Mouse (Mus musculus) thymus, adult 2 months (tissue): ENCODE data around the gene Tnpo2. TPM values are rescaled to one million over a fixed set of nuclear protein-coding genes. Genes with fewer than 3 reads are reported as not detected.

ENCODE experiments used
- DNase-seq: peaks from one replicate; pipeline ENCODE4 v3.0.0; 2021
- H3K27ac ChIP-seq: fragments of 200-500 bp; 2 replicates; pipeline ENCODE4 v1.5.1; 2012; ENCODE audit warnings: low read length, control low read depth; ENCODE audit not compliant: control insufficient read depth, insufficient read depth
- H3K27me3 ChIP-seq: fragments of 200-500 bp; 2 replicates; pipeline ENCODE4 v1.6.1; 2012; ENCODE audit warnings: mild to moderate bottlenecking, low read length, moderate library complexity, mixed read lengths; ENCODE audit not compliant: control insufficient read depth, insufficient read depth
- H3K36me3 ChIP-seq: fragments of 200-500 bp; 2 replicates; pipeline ENCODE4 v1.6.1; 2012; ENCODE audit warnings: mild to moderate bottlenecking, low read length, moderate library complexity; ENCODE audit not compliant: control insufficient read depth, insufficient read depth
- H3K4me1 ChIP-seq: fragments of 200-500 bp; replicated peaks from 2 replicates; pipeline ENCODE4 v1.6.1; 2012; ENCODE audit warnings: low read length; ENCODE audit not compliant: control insufficient read depth, insufficient read depth
- H3K4me3 ChIP-seq: fragments of 200-500 bp; 2 replicates; pipeline ENCODE4 v1.5.1; 2012; ENCODE audit warnings: mild to moderate bottlenecking, low read length, control low read depth, moderate library complexity; ENCODE audit not compliant: control insufficient read depth, insufficient read depth
- CTCF ChIP-seq: fragments of 200-500 bp; IDR thresholded peaks from 2 replicates; pipeline ENCODE4 v1.5.1; 2012; ENCODE audit warnings: mild to moderate bottlenecking, control low read depth, low read length, moderate library complexity, borderline replicate concordance; ENCODE audit not compliant: control insufficient read depth, poor library complexity, insufficient read depth; ENCODE audit errors: extremely low read depth
- POLR2A ChIP-seq: fragments of 200-500 bp; IDR thresholded peaks from 2 replicates; pipeline ENCODE4 v1.6.1; 2012; ENCODE audit warnings: mild to moderate bottlenecking, low read length, control low read depth, moderate library complexity; ENCODE audit not compliant: control insufficient read depth, poor library complexity, insufficient read depth; ENCODE audit errors: extremely low read depth
- WGBS: fragments of 180-500 bp; shearing (Covaris S2); methylation state at CpG from one replicate; pipeline ENCODE4 v1.1.7; 2018; 5-methylcytosine and 5-hydroxymethylcytosine counted together
- polyA plus RNA-seq: library from polyadenylated mRNA; depleted of rRNA; stranded (reverse); fragments of >200 nt; gene quantifications from 2 replicates; pipeline ENCODE4 v1.2.3, GENCODE M21; 2012

The Tnpo2 gene
- polyA plus RNA-seq, 1 experiment = 138 TPM

- TF ChIP-seq CTCF (no peak), POLR2A (no peak)
- Histone ChIP-seq H3K27me3 (no peaks in the 10 kb centered on the region), H3K36me3 (peaks cover 29% of the 10 kb centered on the region), H3K4me3 (no peak overlapping the region), H3K27ac (no peak overlapping the region), H3K4me1 (peaks cover 8% of the 10 kb centered on the region)
- no peak for DNase-seq
- WGBS = 91% methylated on average over 1 of the region's 1 CpGs
Measured at GRCm38 (mm10) chr8:85033867-85034266, 2.8 kb upstream of the Tnpo2 start.

DNA sequence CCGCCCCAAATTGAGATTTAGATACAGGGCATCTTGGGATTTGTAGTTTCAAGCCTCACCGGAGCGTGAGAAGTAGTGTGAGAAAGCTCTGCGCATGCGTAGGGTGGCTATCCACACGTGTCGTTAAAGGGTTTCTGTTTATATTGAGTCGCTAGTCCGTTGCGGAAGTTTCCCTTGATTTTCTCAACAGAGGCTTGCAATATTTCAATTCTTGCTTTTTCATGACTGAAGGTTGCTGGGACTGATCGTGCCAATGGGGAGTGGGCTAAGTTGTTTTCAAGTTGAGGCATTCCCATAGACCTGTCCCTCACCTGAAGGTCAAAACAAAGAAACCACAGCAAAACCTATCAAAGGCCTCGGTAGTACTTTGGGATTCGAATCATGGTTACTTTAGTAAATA, 2.0 kb upstream of the Tnpo2 start:
- TF ChIP-seq POLR2A = no peak
- TF ChIP-seq CTCF = no peak
- Histone ChIP-seq H3K4me1 (peaks cover 8% of the 10 kb centered on the region), H3K27ac (no peak overlapping the region), H3K36me3 (peaks cover 25% of the 10 kb centered on the region), H3K27me3 (no peaks in the 10 kb centered on the region), H3K4me3 (no peak overlapping the region; the same call in 1 of the 2 replicates)
- DNase-seq = peak; percentile 78
- WGBS = 2% methylated on average over 13 of the region's 13 CpGs

GRCm38 (mm10) chr8:85035165-85035727, 1.5 kb upstream of the Tnpo2 start:
- DNase-seq = no peak
- no peak overlapping the region; the same call in 1 of the 2 replicates for H3K27ac ChIP-seq
- peaks cover 8% of the 10 kb centered on the region for H3K4me1 ChIP-seq
- no peaks in the 10 kb centered on the region for H3K27me3 ChIP-seq
- H3K36me3 ChIP-seq = peaks cover 20% of the 10 kb centered on the region
- WGBS = 4% methylated on average over 12 of the region's 12 CpGs
- no peak for TF ChIP-seq POLR2A
- H3K4me3 ChIP-seq = peak overlapping the region; percentile 83; the same call in 1 of the 2 replicates

DNA sequence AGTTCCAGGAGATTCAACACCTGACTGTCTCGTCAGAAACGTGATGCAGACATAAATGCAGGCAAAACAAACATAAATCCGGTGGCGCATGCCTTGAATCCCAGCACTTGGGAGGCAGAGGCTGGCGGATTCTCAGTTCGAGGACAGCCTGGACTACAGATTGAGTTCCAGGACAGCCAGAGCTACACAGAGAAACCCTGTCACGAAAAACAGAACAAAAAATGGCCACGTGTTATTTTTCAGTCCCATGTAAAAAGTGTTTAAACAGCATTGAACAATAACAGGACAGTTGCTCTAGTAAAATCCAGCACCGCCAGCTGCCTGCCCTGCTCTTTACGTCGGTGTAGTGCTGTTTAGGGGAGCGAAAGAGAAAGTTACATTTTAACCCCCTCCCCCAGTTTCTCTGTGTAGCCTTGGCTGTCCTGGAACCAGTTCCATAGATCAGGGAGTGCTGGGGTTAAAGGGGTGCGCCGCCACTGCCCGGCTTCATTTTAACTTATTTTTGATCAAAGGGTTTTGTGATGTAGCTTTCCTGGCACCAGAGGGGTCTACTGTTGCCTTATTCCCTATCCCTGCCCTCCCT, 896 bp upstream of the Tnpo2 start:
- WGBS = 0% methylated on average over 15 of the region's 15 CpGs
- Histone ChIP-seq H3K36me3 (peaks cover 20% of the 10 kb centered on the region), H3K4me3 (peak overlapping the region; percentile 83), H3K27me3 (no peaks in the 10 kb centered on the region), H3K4me1 (peaks cover 8% of the 10 kb centered on the region), H3K27ac (peak overlapping the region; percentile 90)
- peak; percentile 35 for DNase-seq
- TF ChIP-seq POLR2A (no peak), CTCF (no peak)

- under 1% methylated on average over 9 of the region's 9 CpGs for WGBS
- no peak for DNase-seq
- H3K27ac ChIP-seq = peak overlapping the region; percentile 90
Measured at GRCm38 (mm10) chr8:85036381-85036717, 366 bp upstream of the Tnpo2 start.

DNA sequence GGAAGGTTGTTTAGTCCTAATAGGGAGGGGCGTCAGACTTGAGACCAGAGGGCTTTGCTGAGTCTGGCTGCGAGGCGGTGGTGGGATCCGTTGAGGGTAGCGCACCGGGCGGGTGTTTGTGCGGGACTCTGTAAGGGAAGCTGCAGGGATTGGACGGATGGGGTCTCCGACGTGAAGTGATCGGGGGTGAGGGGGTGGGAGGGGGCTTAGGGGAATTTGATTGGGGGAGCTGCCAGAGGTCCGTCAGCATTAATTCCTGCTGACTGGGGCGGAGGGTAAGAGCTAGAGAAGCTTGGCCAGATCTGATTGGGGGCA, 608 bp downstream of the Tnpo2 start:
- Histone ChIP-seq H3K4me3 (peak overlapping the region; percentile 60), H3K27ac (peak overlapping the region; percentile 80; the same call in 1 of the 2 replicates), H3K36me3 (peaks cover 10% of the 10 kb centered on the region), H3K27me3 (no peaks in the 10 kb centered on the region), H3K4me1 (peaks cover 8% of the 10 kb centered on the region)
- no peak for TF ChIP-seq CTCF
- TF ChIP-seq POLR2A = no peak
- under 1% methylated on average over 14 of the region's 14 CpGs for WGBS
- DNase-seq = no peak

More at GRCm38 (mm10) chr8:85036381-85036717, 366 bp upstream of the Tnpo2 start:
- no peak for TF ChIP-seq CTCF
- TF ChIP-seq POLR2A = no peak
- Histone ChIP-seq H3K4me3 (peak overlapping the region; percentile 83), H3K27me3 (no peaks in the 10 kb centered on the region), H3K36me3 (peaks cover 20% of the 10 kb centered on the region), H3K4me1 (peaks cover 8% of the 10 kb centered on the region)

- 1% methylated on average over 57 of the region's 57 CpGs for WGBS
- no peaks in the 10 kb centered on the region for H3K27me3 ChIP-seq
- H3K4me3 ChIP-seq = peak overlapping the region; percentile 60
- peaks cover 9% of the 10 kb centered on the region; the same call in 1 of the 2 replicates for H3K36me3 ChIP-seq
- peak; percentile 39; the same call in 1 of the 2 replicates for TF ChIP-seq POLR2A
- TF ChIP-seq CTCF = no peak
- H3K4me1 ChIP-seq = peaks cover 8% of the 10 kb centered on the region
- peak; percentile 77 for DNase-seq
- H3K27ac ChIP-seq = peak overlapping the region; percentile 26
Measured at GRCm38 (mm10) chr8:85037681-85038531, 1.2 kb downstream of the Tnpo2 start.
